Mouse (Mus musculus) forebrain, embryonic 13.5 days (tissue): ENCODE results near the gene Zfp451. TPM values are rescaled to one million over a fixed set of nuclear protein-coding genes. Genes with fewer than 3 reads are reported as not detected.

ENCODE experiments used
- polyA plus RNA-seq: library from polyadenylated mRNA; unstranded; fragments of >200 nt; fragmentation: Nextera tagmentation; extraction: Ambion mirVana; gene quantifications from 2 replicates; pipeline ENCODE4 v1.2.1, GENCODE M21; 2015

The Zfp451 gene
- polyA plus RNA-seq, 1 experiment from 2014 or later, result 37.2 TPM

Other genes starting within 250 kb of the Zfp451 start
- gene Prim2, start 144.8 kb downstream of the Zfp451 start, polyA plus RNA-seq, result 47.8 and 48.0 TPM in 2 replicates
- 28.4 and 31.9 TPM in 2 replicates for gene Rab23, start 94.7 kb downstream of the Zfp451 start, polyA plus RNA-seq
- 25.0 and 25.4 TPM in 2 replicates for gene Bag2, start 56.8 kb downstream of the Zfp451 start, polyA plus RNA-seq
- 12.7 and 13.8 TPM in 2 replicates for gene Bend6, start 93.2 kb upstream of the Zfp451 start, polyA plus RNA-seq
- gene Dst, start 93.6 kb upstream of the Zfp451 start, polyA plus RNA-seq, result 28.2 and 29.4 TPM in 2 replicates